Comparison of ENCODE assay signal across 28 mouse cellular contexts in genomic region chr16:96932211-96932610, GRCm38 (mm10).
"Had no signal": no experiment of that assay in that cellular context is flagged by ENCODE, and none has a peak within 500 bp of the region (broad histone marks: within the 10 kb centered on the region; RNA-seq: fewer than 3 reads in every experiment).

No protein-coding gene starts in this region.

- H3K27ac ChIP-seq: embryonic facial prominence, embryonic 10.5 days; embryonic facial prominence, embryonic 12.5 days; embryonic facial prominence, embryonic 13.5 days; embryonic facial prominence, embryonic 15.5 days; forebrain, embryonic 10.5 days; forebrain, embryonic 12.5 days; forebrain, embryonic 13.5 days; forebrain, embryonic 15.5 days; gastrocnemius, adult 2 months had no signal

- H3K9ac ChIP-seq: embryonic facial prominence, embryonic 12.5 days; embryonic facial prominence, embryonic 13.5 days; embryonic facial prominence, embryonic 15.5 days; forebrain, embryonic 12.5 days; forebrain, embryonic 13.5 days; forebrain, embryonic 15.5 days; forebrain, postnatal 0 days had no signal

- H3K4me2 ChIP-seq: embryonic facial prominence, embryonic 12.5 days; embryonic facial prominence, embryonic 13.5 days; embryonic facial prominence, embryonic 15.5 days; forebrain, embryonic 12.5 days; forebrain, embryonic 13.5 days; forebrain, embryonic 15.5 days had no signal

- ATAC-seq: forebrain, embryonic 13.5 days; forebrain, embryonic 14.5 days; forebrain, embryonic 15.5 days; forebrain, embryonic 16.5 days; forebrain, postnatal 0 days had no signal

- H3K27me3 ChIP-seq: embryonic facial prominence, embryonic 12.5 days; embryonic facial prominence, embryonic 13.5 days; embryonic facial prominence, embryonic 15.5 days; forebrain, embryonic 12.5 days; forebrain, embryonic 13.5 days; forebrain, embryonic 15.5 days had no signal

- H3K9me3 ChIP-seq: embryonic facial prominence, embryonic 10.5 days; embryonic facial prominence, embryonic 12.5 days; embryonic facial prominence, embryonic 13.5 days; embryonic facial prominence, embryonic 15.5 days; forebrain, embryonic 10.5 days; forebrain, embryonic 12.5 days; forebrain, embryonic 13.5 days; forebrain, embryonic 15.5 days had no signal

- DNase-seq: cerebellum, adult 18-20 months; cerebellum, adult 2 months; cerebellum, adult 8-10 months; cerebellum, adult 9-10 months; cerebellum, adult 9-11 months; cerebellum, postnatal 10 days; cerebellum, postnatal 14 days; cerebellum, postnatal 25 days; cerebellum, postnatal 36 days; embryo, embryonic 11 days; forebrain, postnatal 0 days; gastrocnemius, adult 2 months; gastrocnemius, postnatal 10 days; gastrocnemius, postnatal 14 days; gastrocnemius, postnatal 25 days; gastrocnemius, postnatal 36 days; heart, adult 18-20 months had no signal

- H3K36me3 ChIP-seq: embryonic facial prominence, embryonic 10.5 days; embryonic facial prominence, embryonic 12.5 days; embryonic facial prominence, embryonic 13.5 days; embryonic facial prominence, embryonic 15.5 days; forebrain, embryonic 10.5 days; forebrain, embryonic 12.5 days; forebrain, embryonic 15.5 days had no signal

- H3K4me3 ChIP-seq: embryonic facial prominence, embryonic 10.5 days; embryonic facial prominence, embryonic 12.5 days; embryonic facial prominence, embryonic 13.5 days; embryonic facial prominence, embryonic 15.5 days; erythroblast, embryonic 14.5 days; forebrain, embryonic 10.5 days; forebrain, embryonic 12.5 days; forebrain, embryonic 13.5 days; forebrain, embryonic 15.5 days; gastrocnemius, adult 2 months had no signal

- H3K4me1 ChIP-seq: embryonic facial prominence, embryonic 12.5 days; embryonic facial prominence, embryonic 13.5 days; embryonic facial prominence, embryonic 15.5 days had no signal
